Mouse (Mus musculus): Measurements from ENCODE around the gene Hspb3.

Gene Hspb3

GRCm38 (mm10) chr13:113635799-113636222 lies 27.7 kb downstream of the Hspb3 start:
- DNase-seq (ENCODE audit: extremely low spot score, low spot score), result no peak

DNA sequence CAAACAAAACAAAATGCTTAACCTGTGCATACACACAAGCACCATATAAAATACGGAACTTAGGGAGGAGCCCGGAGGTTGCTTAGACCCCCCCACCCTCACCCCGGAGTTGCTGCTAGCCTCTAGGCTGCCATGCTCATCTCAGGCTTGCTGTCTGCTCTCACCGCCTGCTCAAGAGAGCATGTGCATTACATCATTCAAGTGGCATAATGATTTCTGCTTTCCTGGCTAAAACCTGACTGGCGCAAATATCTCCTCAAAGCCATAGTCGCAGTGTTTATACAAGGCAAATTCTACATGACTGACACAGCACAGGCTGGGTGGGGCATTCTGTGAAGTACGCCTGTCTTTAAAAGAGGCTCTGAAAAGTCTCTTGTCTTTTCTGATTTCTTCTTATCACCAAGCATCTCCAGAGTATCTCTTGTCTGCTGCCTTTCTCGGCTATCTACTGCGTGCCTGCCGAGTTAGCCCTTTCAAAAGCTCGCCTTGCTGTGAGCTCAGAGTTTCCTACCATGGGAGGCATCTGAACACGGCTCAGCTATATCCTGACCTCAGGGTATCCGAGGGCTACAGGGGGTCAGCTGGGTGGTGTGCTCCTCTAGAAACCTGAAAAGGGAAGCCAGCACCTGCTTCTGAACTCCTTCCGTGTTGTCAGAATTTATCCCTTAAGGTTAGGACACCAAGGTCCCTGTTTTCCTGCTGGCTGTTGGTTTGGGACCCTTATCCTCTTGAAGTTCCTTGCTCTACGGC lies 28.6 kb downstream of the Hspb3 start:
- no peak for DNase-seq (ENCODE audit: extremely low spot score, low spot score)

DNA sequence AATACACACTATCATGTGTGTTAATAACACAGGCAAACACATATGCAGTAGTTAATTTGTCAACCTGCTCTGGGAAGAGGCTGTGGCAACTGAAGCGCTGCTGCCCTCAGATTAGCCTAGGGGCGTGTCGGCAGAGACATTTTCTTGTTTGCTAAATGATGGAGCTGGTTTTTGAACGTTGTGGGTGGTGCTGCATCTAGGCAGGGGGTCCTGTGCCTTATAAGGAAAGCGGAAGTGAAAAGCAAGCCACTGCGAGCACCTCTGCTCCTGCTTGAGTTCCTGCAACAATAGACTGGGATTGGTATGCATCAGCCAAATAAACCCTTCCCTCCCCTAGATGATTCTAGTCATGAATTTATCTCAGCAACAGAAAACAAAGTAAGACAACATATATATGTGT lies 31.0 kb downstream of the Hspb3 start:
- no peak for DNase-seq (ENCODE audit: extremely low spot score, low spot score)

- DNase-seq (ENCODE audit: extremely low spot score, low spot score), result no peak
Measured at GRCm38 (mm10) chr13:113627601-113628000, 35.9 kb downstream of the Hspb3 start.

GRCm38 (mm10) chr13:113622865-113623255 lies 40.6 kb downstream of the Hspb3 start:
- DNase-seq (ENCODE audit: extremely low spot score, low spot score), result no peak

GRCm38 (mm10) chr13:113622122-113622864 lies 41.2 kb downstream of the Hspb3 start:
- DNase-seq (ENCODE audit: extremely low spot score, low spot score), result peak; percentile 52

GRCm38 (mm10) chr13:113619003-113619402 lies 44.5 kb downstream of the Hspb3 start:
- DNase-seq (ENCODE audit: extremely low spot score, low spot score), result no peak

GRCm38 (mm10) chr13:113617891-113618823 lies 45.3 kb downstream of the Hspb3 start, which contains the start of gene Snx18:
Gene Snx18, minus strand, starts transcription at chr13:113618564.
- peak; percentile 91 for DNase-seq (ENCODE audit: extremely low spot score, low spot score)

DNA sequence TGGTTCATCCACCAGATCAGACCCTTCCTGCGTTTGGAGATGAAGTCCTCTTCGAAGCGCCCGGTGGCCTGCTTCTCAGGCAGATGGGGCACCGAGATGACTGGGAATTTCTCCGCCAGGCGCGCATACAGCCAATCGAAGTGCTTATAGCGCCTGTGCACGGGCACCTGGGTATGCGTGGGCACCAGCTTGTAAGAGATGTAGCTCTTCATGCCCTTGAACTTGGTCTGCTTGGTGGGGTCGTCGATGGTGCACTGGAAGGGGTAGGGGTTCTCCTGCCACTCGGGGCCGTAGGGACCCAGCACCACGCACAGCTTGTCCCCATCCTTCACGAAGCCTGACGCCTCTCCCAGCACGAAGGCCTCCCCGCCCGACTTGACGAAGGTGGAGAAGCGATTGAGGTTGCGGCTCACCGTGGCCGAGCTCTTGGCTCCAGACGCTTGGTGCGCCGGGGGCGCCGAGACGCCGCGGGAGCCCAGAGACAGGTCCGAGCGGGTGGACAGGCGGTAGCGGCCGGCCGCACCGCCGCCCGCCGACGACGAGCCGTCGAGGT lies 46.1 kb downstream of the Hspb3 start:
- peak; percentile 69 for DNase-seq (ENCODE audit: extremely low spot score, low spot score)

- DNase-seq (ENCODE audit: extremely low spot score, low spot score), result no peak
Measured at GRCm38 (mm10) chr13:113616751-113617337, 46.6 kb downstream of the Hspb3 start.

DNA sequence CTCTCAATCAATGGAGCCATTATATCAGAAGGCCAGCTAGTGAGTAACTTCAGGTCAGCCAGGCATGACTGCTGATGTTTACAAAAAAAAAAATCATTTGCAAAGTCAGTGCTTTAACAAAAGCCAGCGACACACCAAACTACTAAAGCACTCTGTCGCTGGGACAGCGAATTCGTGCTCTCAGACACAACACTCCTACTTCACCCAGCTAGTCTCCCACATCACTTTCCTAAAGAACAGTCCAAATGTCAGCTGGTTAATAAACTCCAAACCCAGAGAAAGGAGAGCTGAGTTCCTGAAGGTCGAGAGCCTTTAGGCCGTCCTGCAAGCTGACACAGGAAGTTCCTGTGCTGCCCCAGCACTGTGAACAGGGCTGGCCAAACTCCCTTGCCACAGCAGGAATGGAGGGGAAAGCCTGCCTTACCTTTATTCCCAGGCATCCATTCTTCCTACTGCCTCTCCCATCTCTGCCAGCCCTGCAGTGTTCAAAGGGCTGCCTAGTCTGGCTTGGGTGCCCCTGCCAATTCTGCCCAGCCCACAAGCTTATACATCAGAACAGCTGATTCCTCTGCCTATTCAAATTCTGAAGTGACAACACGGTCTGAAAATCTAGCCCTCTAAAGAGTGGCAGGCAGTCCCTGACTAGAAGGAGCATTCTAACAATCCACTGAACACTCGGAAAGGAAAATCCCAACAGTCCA lies 47.4 kb downstream of the Hspb3 start:
- peak; percentile 46 for DNase-seq (ENCODE audit: extremely low spot score, low spot score)

DNA sequence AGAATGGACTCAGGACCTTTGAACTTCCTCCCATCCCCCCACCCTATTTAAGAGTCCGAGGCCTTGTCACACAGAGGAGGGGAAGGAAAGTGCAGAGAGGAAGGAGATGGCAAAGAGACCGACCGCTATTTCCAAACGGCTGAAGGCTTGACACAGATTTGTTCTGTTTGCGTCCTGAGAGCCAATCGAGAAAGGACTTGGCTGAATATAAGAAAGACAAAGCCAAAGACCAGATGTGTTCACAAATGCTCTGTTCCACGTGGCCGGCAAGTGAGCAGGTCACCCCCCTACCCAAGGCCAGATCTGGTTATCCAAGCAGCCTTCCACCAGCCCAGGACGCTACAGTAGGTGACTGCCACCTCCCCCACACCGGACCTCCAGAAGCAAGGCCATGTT lies 47.9 kb downstream of the Hspb3 start:
- peak; percentile 60 for DNase-seq (ENCODE audit: extremely low spot score, low spot score)

DNA sequence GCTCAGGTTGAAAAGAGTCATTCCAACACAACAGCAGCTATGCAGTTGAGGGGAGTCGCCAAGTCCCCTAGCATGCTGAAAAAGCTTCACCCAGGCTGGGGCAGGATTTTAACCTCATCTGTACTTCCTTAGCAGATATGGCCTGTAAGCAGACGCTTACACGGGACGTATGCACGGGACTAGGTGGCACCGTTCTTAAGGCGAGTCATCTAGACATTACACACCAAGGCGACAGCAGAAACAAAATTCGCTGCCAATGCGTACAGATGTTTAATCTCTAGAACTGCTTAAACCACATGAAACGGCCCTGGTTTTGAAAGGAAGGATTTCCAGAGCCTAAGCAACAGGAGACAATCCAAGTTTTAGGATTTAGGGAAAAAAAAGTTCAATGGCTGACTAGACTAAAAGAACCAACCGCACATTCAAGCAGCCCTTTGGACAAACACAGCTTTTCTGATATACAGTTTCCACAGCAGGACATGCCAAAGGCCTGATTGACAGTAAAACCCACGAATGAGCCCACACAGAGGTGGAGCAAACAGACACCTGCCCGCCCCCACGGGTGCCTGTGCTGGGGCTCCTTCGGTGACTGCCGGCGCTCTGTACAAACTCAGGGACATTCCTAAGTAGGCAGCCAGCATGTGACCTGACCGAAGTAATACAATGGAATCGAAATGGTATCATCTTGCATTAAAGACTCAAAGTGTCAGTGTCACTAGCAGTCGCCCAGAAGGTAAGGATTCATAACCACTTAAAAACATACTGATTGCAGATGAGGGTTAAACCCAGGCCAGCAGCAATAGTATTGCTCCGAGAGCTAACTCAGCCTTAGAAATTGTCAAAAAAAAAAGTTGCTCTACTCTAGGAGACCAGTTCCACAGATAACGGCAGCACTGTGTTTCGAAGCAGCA lies 48.6 kb downstream of the Hspb3 start:
- DNase-seq (ENCODE audit: extremely low spot score, low spot score), result no peak

DNA sequence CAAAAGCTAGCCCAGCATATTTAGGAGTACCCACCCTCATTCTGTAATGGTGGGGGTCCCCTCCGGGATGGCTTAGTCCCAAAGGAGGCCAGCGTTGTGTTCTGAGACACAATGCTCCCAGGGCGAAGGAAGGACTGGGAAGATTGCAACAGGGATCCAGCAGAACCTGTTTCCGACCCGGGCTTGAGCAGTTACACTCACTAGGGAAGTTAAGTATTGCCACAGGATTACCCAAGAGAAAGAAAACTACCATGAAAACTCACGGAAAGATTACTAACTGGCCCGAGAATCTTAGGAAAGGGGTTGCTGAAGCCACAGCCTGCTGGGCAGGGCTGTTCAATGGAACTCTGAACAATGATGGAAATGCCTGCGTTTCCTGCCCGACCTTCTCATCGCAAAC lies 49.6 kb downstream of the Hspb3 start:
- DNase-seq (ENCODE audit: extremely low spot score, low spot score), result no peak

DNA sequence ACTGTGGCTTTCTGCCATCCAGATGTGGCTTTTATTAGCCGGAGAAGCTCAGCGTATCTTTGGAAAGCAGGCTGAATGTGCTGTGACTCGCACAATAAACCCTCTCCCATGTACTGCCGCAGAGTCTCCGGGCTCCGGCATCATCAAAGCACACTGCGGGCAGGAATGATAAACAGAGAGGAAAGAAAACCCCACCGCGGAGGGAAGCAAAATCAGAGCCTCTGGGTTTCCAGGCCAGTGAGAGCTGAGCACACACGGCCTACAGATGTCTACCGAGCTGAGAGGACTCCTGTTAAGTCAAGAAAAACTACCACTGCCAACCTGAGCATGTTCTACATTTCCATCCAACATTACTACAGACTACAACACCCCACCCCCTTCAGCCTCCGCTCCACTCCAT lies 50.1 kb downstream of the Hspb3 start:
- DNase-seq (ENCODE audit: extremely low spot score, low spot score), result peak; percentile 46

All from neural tube, embryonic 10.5 days (tissue).